Mouse (Mus musculus): ENCODE data around the gene Zfp459.
"Not testable (repeated sequence)": the region's sequence is repeated elsewhere in the genome, so short reads cannot be mapped to it uniquely, and the experiment has no call there.

GRCm38 (mm10) chr13:67437095-67437494, 15.9 kb upstream of the Zfp459 start:
- TF ChIP-seq CTCF (IDR thresholded peaks at IDR 0.05; ENCODE audit: borderline replicate concordance, insufficient read depth, low read length); POLR2A (IDR thresholded peaks at IDR 0.05; ENCODE audit: low read depth, low read length): not testable (repeated sequence)

Data from embryonic fibroblast, embryonic 13.5 days (primary cell).